17 mouse cellular contexts compared by ENCODE assay signal in the genomic region with DNA sequence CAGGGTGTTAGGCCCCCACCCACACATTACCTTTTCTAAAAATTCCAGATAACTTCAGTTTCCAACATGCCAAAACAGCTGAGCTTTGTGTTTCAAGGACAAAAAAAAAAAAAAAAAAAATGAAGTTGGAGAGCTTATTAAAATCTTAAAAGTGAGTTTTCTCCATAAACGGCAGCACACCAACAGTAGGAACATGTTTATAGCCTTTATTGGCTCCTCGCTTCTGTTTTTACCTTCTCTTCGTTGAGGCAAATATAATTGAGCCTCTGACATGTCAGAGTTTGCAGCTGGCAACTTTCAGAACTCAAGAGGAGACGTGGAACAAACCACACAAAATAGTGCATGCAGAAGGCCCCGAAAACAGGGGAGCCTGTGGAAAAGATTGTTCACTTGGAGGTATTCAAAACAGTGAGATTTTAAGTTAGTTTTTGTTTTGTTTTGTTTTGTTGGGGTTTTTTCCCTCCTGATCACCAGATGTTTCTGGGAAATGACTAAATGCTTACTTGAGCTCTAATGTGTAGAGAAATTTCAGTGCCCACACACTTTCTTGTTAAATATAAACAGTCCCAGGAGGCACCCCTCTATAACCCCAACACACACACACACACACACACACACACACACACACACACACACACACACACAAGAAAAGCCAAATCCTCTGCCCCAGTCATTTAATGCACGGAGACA.
"Had no signal": no experiment of that assay in that cellular context is flagged by ENCODE, and none has a peak within 500 bp of the region (broad histone marks: within the 10 kb centered on the region; RNA-seq: fewer than 3 reads in every experiment).

No protein-coding gene starts in this region.

- H3K4me2 ChIP-seq: liver, embryonic 12.5 days; lung, embryonic 15.5 days; midbrain, embryonic 11.5 days; midbrain, embryonic 15.5 days; neural tube, embryonic 13.5 days; stomach, embryonic 15.5 days had no signal

- DNase-seq: kidney, adult 9 months; kidney, postnatal 36 days; layer of hippocampus, adult 9-11 months; layer of hippocampus, postnatal 36 days; lung, postnatal 14 days; retina, postnatal 1 day; right cerebral cortex, postnatal 4 days; thymus, postnatal 36 days had no signal

- H3K4me3 ChIP-seq: liver, embryonic 12.5 days; lung, embryonic 15.5 days; megakaryocyte, embryonic 14.5 days; midbrain, embryonic 15.5 days; neural tube, embryonic 13.5 days; stomach, embryonic 15.5 days had no signal

- H3K27ac ChIP-seq: kidney, postnatal 0 days; liver, embryonic 12.5 days; lung, embryonic 15.5 days; macrophage; midbrain, embryonic 15.5 days; neural tube, embryonic 13.5 days; stomach, embryonic 15.5 days had no signal

- H3K27me3 ChIP-seq: liver, embryonic 12.5 days; lung, embryonic 15.5 days; megakaryocyte, embryonic 14.5 days; midbrain, embryonic 15.5 days; neural tube, embryonic 13.5 days; stomach, embryonic 15.5 days had no signal

- H3K9me3 ChIP-seq: liver, embryonic 12.5 days; lung, embryonic 15.5 days; midbrain, embryonic 15.5 days; neural tube, embryonic 13.5 days; stomach, embryonic 15.5 days had no signal

- ATAC-seq: liver, embryonic 12.5 days; midbrain, embryonic 15.5 days had no signal

- H3K4me1 ChIP-seq: liver, embryonic 12.5 days; lung, embryonic 15.5 days; megakaryocyte, embryonic 14.5 days; midbrain, embryonic 15.5 days; neural tube, embryonic 13.5 days; stomach, embryonic 15.5 days had no signal

- H3K36me3 ChIP-seq: midbrain, embryonic 15.5 days had no signal

- H3K9ac ChIP-seq: liver, embryonic 12.5 days; lung, embryonic 15.5 days; midbrain, embryonic 15.5 days; neural tube, embryonic 13.5 days; stomach, embryonic 15.5 days had no signal
